Mouse (Mus musculus) lung, embryonic 16.5 days (tissue): ENCODE data around the gene Ift22. TPM values are rescaled to one million over a fixed set of nuclear protein-coding genes. Genes with fewer than 3 reads are reported as not detected.

Source experiments
- ATAC-seq: fragments of 200-750 bp; cut with Nextera tagmentation; 2 replicates; pipeline ENCODE4 v1.8.0; 2017; ENCODE audit warnings: low read depth, mild to moderate bottlenecking, moderate library complexity
- H3K27ac ChIP-seq: fragments of 300-500 bp; sonication (generic); 2 replicates; pipeline ENCODE4 v1.5.1; 2014; ENCODE audit warnings: mild to moderate bottlenecking, control low read depth, low read length
- H3K27me3 ChIP-seq: fragments of 300-500 bp; sonication (generic); 2 replicates; pipeline ENCODE4 v1.6.1; 2014; ENCODE audit warnings: low read depth, low read length, mixed read lengths; ENCODE audit not compliant: control insufficient read depth, insufficient read depth
- H3K36me3 ChIP-seq: fragments of 300-500 bp; sonication (generic); 2 replicates; pipeline ENCODE4 v1.6.1; 2014; ENCODE audit warnings: low read length; ENCODE audit not compliant: control insufficient read depth, insufficient read depth
- H3K4me1 ChIP-seq: fragments of 300-500 bp; sonication (generic); replicated peaks from 2 replicates; pipeline ENCODE4 v1.6.1; 2014; ENCODE audit warnings: low read length, mixed read lengths; ENCODE audit not compliant: control insufficient read depth, insufficient read depth
- H3K4me2 ChIP-seq: fragments of 300-500 bp; sonication (generic); 2 replicates; pipeline ENCODE4 v1.6.1; 2014; ENCODE audit warnings: low read depth, low read length, control low read depth
- H3K4me3 ChIP-seq: fragments of 300-500 bp; sonication (generic); 2 replicates; pipeline ENCODE4 v1.5.1; 2014; ENCODE audit warnings: mild to moderate bottlenecking, low read length, control low read depth
- H3K9ac ChIP-seq: fragments of 300-500 bp; sonication (generic); 2 replicates; pipeline ENCODE4 v1.6.1; 2014; ENCODE audit warnings: low read length, control low read depth
- H3K9me3 ChIP-seq: fragments of 300-500 bp; sonication (generic); 2 replicates; pipeline ENCODE4 v1.6.1; 2016; ENCODE audit warnings: low read length; ENCODE audit not compliant: control insufficient read depth
- WGBS: fragments of 180-500 bp; shearing (Covaris S2); extraction: QIAGEN DNeasy Blood & Tissue Kit; methylation state at CpG from one replicate; pipeline ENCODE4 v1.1.7; 2014; 5-methylcytosine and 5-hydroxymethylcytosine counted together
- polyA plus RNA-seq: library from polyadenylated mRNA; unstranded; fragments of >200 nt; fragmentation: Nextera tagmentation; extraction: Ambion mirVana; gene quantifications from 2 replicates; pipeline ENCODE4 v1.2.1, GENCODE M21; 2015

Gene Ift22
- polyA plus RNA-seq = 92.8 and 93.7 TPM in 2 replicates

DNA sequence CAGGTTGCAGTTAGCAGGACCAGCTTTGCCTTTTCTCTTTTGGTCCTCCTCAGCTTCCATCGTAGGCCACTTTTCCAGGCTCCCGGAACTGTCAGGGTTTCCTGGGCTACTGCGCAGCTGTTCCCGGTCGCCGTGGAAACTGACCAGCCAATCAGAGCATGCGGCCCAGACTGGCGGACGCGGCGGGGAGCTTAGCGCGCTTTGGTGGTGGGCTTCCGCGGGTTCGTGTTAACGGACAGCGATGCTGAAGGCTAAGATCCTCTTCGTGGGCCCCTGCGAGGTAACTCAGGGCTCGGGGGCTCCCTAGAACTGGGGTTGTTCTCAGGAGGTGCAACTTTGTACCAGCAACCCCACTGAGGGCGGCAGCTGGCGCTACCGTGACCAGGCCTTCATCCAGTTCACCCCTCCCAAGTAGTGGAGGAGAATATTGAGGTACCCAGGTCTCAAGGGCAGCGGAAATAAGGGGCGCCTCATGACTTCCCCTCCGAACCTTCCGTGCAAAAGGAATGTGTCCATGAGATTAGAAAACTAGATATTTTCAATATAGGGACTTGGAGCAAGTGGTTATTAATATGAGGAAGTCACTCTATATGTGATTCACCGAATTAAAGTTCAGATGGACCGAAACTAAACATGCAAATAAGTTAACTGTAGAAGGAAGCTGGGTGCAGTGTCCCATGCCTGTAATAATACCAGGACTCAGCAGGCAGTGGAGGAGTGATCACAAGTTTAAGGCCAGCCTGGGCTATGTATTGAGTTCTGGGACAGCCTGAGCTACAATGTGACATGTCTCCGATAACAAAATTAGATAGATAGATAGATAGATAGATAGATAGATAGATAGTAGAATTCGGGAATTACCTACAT, at the start of gene Ift22:
Gene Ift22, plus strand, starts transcription at position 160 of the 867 bp plus-strand sequence.
- Histone ChIP-seq H3K27ac (no peak within 1 kb of the TSS), H3K9ac (peak within 1 kb of the TSS; percentile 72), H3K4me3 (peak within 1 kb of the TSS; percentile 72), H3K4me2 (peak within 1 kb of the TSS; percentile 77), H3K36me3 (peaks cover 8% of the 10 kb centered on the region; the same call in 1 of the 2 replicates), H3K4me1 (no peaks in the 10 kb centered on the region), H3K9me3 (no peaks in the 10 kb centered on the region), H3K27me3 (no peaks in the 10 kb centered on the region)
- WGBS = 7% methylated on average over 32 of the region's 32 CpGs
- ATAC-seq = peak; percentile 97

DNA sequence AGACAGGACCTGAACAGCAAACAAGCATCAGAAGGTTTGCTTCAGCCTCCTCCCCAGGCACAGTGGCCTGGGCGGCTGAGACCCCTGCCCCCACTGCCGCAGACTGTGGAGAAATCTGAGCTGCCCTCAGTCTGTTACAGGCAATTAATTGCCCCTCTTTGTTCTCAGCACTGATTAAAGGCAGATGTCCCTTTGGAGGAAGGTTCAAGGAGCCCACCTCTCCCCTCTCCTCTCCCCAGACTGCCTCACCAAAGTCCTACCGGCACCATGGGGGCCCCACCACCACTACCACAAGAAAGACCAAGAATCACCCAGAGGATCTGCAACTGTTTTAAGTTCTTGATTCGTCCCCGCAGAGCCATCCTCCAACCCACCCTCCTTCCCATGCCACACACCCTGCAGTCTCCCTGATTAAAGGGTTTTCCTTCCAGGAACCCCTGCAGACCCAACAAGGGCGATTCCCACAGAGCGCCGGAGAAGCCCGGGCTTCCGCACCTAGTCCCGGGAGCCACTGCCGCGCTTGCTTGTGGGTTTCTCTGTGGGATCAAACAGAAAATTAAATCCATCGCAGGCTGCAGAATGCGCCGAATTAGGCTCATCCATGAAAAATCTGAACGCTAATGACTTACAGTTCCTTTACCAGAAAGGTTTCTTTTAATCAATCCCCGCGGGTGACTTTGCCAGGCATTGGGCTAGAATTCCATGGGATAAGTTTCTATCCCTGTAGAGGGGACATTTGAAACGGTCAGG, 46.6 kb upstream of the Ift22 start:
- Histone ChIP-seq H3K36me3 (no peaks in the 10 kb centered on the region), H3K4me2 (peak overlapping the region; percentile 19; the same call in 1 of the 2 replicates), H3K27ac (no peak overlapping the region), H3K9me3 (no peaks in the 10 kb centered on the region), H3K4me1 (peaks cover 10% of the 10 kb centered on the region), H3K4me3 (no peak overlapping the region), H3K27me3 (no peaks in the 10 kb centered on the region), H3K9ac (no peak overlapping the region)
- no peak for ATAC-seq
- WGBS = 20% methylated on average over 20 of the region's 20 CpGs

GRCm38 (mm10) chr5:136862806-136863205, 45.1 kb upstream of the Ift22 start:
- WGBS = 56% methylated on average over 4 of the region's 4 CpGs
- no peaks in the 10 kb centered on the region for H3K36me3 ChIP-seq
- no peak overlapping the region for H3K4me2 ChIP-seq
- no peak overlapping the region for H3K27ac ChIP-seq
- no peak overlapping the region for H3K4me3 ChIP-seq
- no peaks in the 10 kb centered on the region for H3K9me3 ChIP-seq
- ATAC-seq = no peak
- H3K27me3 ChIP-seq = no peaks in the 10 kb centered on the region
- H3K9ac ChIP-seq = no peak overlapping the region
- H3K4me1 ChIP-seq = peaks cover 10% of the 10 kb centered on the region

- H3K27ac ChIP-seq = peak overlapping the region; percentile 89
- H3K9me3 ChIP-seq = no peaks in the 10 kb centered on the region
- H3K36me3 ChIP-seq = no peaks in the 10 kb centered on the region
- peaks cover 10% of the 10 kb centered on the region for H3K4me1 ChIP-seq
- H3K9ac ChIP-seq = no peak overlapping the region
- H3K4me3 ChIP-seq = no peak overlapping the region
- H3K4me2 ChIP-seq = no peak overlapping the region
- WGBS = 54% methylated on average over 9 of the region's 9 CpGs
- ATAC-seq = no peak
- no peaks in the 10 kb centered on the region for H3K27me3 ChIP-seq
Observed at GRCm38 (mm10) chr5:136863276-136863675, 44.7 kb upstream of the Ift22 start.

DNA sequence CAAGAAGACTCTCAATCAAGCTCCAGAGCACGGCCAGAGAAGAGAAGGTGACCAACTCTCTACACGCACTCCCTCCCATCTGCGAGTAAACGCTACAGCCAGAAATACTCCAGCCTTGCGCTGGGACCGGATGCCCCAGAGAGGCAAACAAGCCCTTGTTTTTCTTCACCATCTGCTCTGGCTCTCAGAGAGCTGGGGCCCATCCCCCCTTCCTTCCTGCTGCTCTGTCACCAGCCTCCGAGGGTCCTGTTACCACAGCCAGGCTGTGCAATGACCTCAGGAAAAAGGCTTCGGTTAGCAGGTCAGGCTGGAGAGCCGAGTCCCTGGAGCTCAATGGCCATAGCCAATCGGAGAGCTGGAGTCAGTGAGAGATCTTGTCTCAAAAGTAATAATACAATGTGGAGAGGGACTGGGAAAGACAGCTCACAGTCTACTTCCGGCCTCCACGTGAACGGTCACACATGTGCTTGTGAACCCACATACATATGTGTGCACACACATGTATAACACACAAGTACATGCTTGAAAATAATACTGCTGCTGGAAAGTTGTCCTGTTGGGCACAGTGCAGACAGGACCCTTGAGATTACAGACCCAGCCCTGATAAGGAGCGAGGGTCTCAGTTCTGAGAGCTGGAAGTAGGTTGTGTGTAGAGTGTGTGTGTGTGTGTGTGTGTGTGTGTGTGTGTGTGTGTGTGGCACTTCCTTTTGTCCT, 43.8 kb upstream of the Ift22 start:
- ATAC-seq = peak; percentile 92
- Histone ChIP-seq H3K4me1 (peaks cover 10% of the 10 kb centered on the region), H3K9me3 (no peaks in the 10 kb centered on the region), H3K27ac (peak overlapping the region; percentile 89), H3K36me3 (no peaks in the 10 kb centered on the region), H3K4me2 (peak overlapping the region; percentile 35; the same call in 1 of the 2 replicates), H3K9ac (peak overlapping the region; percentile 21; the same call in 1 of the 2 replicates), H3K27me3 (no peaks in the 10 kb centered on the region), H3K4me3 (no peak overlapping the region)
- 7% methylated on average over 14 of the region's 14 CpGs for WGBS

DNA sequence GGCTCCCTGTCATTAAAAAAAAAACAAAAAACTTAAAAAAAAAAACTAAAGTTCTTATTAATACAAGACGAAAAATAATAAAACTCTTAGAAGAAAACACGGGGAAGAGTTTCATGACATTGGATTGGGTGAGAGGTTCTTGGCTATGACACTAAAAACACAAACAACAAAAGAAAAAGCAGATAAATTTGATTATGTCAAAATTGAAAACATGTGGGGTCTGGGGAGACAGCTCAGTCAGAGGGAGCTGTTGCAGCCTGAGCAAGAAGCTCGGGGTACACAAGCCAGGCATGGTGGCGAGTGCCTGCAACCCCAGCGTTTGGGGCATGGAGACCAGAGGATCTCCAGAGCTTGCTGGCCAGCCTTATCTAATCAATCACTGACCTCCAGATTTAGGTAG, 40.2 kb upstream of the Ift22 start:
- no peak overlapping the region for H3K4me2 ChIP-seq
- H3K9ac ChIP-seq = no peak overlapping the region
- ATAC-seq = no peak
- no peak overlapping the region for H3K4me3 ChIP-seq
- 60% methylated on average over 5 of the region's 5 CpGs for WGBS
- no peaks in the 10 kb centered on the region for H3K27me3 ChIP-seq
- H3K9me3 ChIP-seq = no peaks in the 10 kb centered on the region
- no peak overlapping the region for H3K27ac ChIP-seq
- peaks cover 10% of the 10 kb centered on the region for H3K4me1 ChIP-seq
- no peaks in the 10 kb centered on the region for H3K36me3 ChIP-seq

- Histone ChIP-seq H3K36me3 (no peaks in the 10 kb centered on the region), H3K9ac (no peak overlapping the region), H3K4me2 (no peak overlapping the region), H3K4me3 (no peak overlapping the region), H3K27ac (no peak overlapping the region), H3K27me3 (no peaks in the 10 kb centered on the region), H3K4me1 (no peaks in the 10 kb centered on the region; the same call in 1 of the 2 replicates), H3K9me3 (no peaks in the 10 kb centered on the region)
- WGBS = 48% methylated on average over 10 of the region's 10 CpGs
- ATAC-seq = no peak
Observed at GRCm38 (mm10) chr5:136869451-136870114, 38.4 kb upstream of the Ift22 start.

DNA sequence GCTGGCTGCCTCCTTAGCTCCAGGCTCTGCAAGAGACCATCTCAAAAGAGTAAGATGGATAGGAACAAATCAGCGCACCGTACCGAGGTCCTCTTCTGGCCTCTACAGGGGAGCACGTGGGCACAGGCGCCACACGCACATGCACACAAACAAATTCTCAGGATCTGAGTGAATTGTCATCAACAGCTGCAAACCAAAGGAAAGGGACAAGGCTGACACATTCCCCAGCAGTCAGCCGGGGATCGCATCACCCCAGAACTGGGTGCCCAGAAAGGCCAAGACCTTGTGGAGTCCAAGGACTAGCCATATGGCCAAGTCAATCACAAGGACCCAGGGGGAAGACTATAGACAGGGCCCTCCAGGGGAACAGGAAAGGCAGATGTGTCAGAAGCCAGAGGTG, 35.5 kb upstream of the Ift22 start:
- Histone ChIP-seq H3K4me2 (no peak overlapping the region), H3K27ac (no peak overlapping the region), H3K9ac (no peak overlapping the region), H3K9me3 (no peaks in the 10 kb centered on the region), H3K36me3 (no peaks in the 10 kb centered on the region), H3K27me3 (no peaks in the 10 kb centered on the region), H3K4me1 (no peaks in the 10 kb centered on the region; the same call in 1 of the 2 replicates), H3K4me3 (no peak overlapping the region)
- 79% methylated on average over 8 of the region's 8 CpGs for WGBS
- ATAC-seq = no peak
